Mouse (Mus musculus): ENCODE data around the gene Prl8a6.

Prl8a6 gene

GRCm38 (mm10) chr13:27438588-27438987 is at the start of gene Prl8a6:
Gene Prl8a6 (minus strand): TSS chr13:27438688.
- no peak for DNase-seq (ENCODE audit: low read depth)

GRCm38 (mm10) chr13:27433159-27433558 is 5.3 kb downstream of the Prl8a6 start:
- DNase-seq (ENCODE audit: low read depth) = no peak

- no peak for DNase-seq (ENCODE audit: low read depth)
Measured at GRCm38 (mm10) chr13:27413640-27414039, 24.8 kb downstream of the Prl8a6 start.

DNA sequence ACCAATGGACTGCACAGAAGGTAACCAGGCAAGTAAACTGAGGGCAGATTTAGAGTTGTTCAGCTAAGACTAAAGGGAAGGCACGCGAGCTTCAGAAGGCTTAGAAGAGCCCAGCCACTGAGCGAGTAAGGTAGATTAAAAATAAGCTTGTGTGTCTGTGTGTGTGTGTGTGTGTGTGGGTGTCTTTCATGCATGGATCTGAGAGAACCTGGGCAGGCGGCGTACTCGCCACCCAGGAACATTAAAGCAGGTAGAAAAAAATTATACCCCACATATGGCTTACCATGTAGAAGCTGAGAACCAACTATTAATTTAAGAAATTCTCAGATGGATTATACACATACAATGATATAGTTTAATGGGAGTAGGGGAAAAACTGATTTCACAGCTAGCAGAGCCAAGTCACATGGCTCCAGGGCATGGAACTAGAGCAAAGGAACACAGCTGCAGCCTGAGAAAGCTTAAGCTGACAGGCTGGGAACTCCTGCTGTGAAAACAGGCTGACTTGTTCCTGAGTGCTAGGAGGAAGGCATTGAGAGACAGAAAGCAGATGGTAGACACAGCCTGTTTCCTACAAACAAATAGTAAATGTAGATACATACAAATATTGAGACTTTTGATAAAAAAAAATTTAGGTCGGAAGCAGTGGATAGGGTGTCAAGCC is 39.3 kb downstream of the Prl8a6 start:
- DNase-seq (ENCODE audit: low read depth) = no peak

- DNase-seq (ENCODE audit: low read depth) = no peak
Measured at GRCm38 (mm10) chr13:27390746-27391145, 47.7 kb downstream of the Prl8a6 start, which contains the start of gene Prl2b1. Gene Prl2b1 (minus strand): TSS chr13:27390846.
